8 mouse cellular contexts compared by ENCODE assay signal in genomic region chr5:3491084-3491483, GRCm38 (mm10). TPM values are rescaled to one million over a fixed set of nuclear protein-coding genes. Genes with fewer than 3 reads are reported as not detected.
DNase-seq lines count a peak whose midpoint lies in the region; ATAC-seq and TF ChIP-seq lines count a peak whose summit lies in the region.

No protein-coding gene starts in this region.

- no peaks in the 10 kb centered on the region for H3K27me3 ChIP-seq in lung, embryonic 15.5 days
- no peaks in the 10 kb centered on the region for H3K27me3 ChIP-seq in forebrain, postnatal 0 days (ENCODE audit: insufficient read depth, low read length)

- TF ChIP-seq CTCF in forebrain, postnatal 0 days (IDR thresholded peaks at IDR 0.05; ENCODE audit: low read depth): no peak

- peak overlapping the region; percentile 53 for H3K27ac ChIP-seq in lung, embryonic 15.5 days
- no peak overlapping the region for H3K27ac ChIP-seq in forebrain, postnatal 0 days (ENCODE audit: low read depth, low read length)

- H3K4me3 ChIP-seq in lung, embryonic 15.5 days: no peak overlapping the region
- no peak overlapping the region for H3K4me3 ChIP-seq in forebrain, postnatal 0 days (ENCODE audit: low read depth, low read length)

- peak; percentile 97 for DNase-seq in adipocyte (ENCODE audit: low spot score)
- DNase-seq in embryo, embryonic 9.5 days (ENCODE audit: extremely low spot score): peak; percentile 20
- peak; percentile 76 for DNase-seq in kidney, adult 11 months
- DNase-seq in Muller cell, postnatal 12 days (ENCODE audit: inconsistent ontology term): no peak
- DNase-seq in cerebellum, adult 9-11 months: no peak
- DNase-seq in forebrain, postnatal 0 days: no peak
- DNase-seq in layer of hippocampus, adult 9-11 months: no peak

- H3K4me2 ChIP-seq in lung, embryonic 15.5 days: no peak overlapping the region
- H3K4me2 ChIP-seq in forebrain, postnatal 0 days (ENCODE audit: low read depth): no peak overlapping the region

- peak; percentile 72; the same call in 1 of the 2 replicates for ATAC-seq in lung, embryonic 15.5 days (ENCODE audit: borderline replicate concordance, extremely low read depth, low FRiP score, low TSS enrichment)
- no peak for ATAC-seq in forebrain, postnatal 0 days

- H3K4me1 ChIP-seq in lung, embryonic 15.5 days: peaks cover 28% of the 10 kb centered on the region
- H3K4me1 ChIP-seq in forebrain, postnatal 0 days (ENCODE audit: insufficient read depth): no peaks in the 10 kb centered on the region

- no peak overlapping the region for H3K9ac ChIP-seq in lung, embryonic 15.5 days
- H3K9ac ChIP-seq in forebrain, postnatal 0 days: no peak overlapping the region

- 37% methylated on average over 9 of the region's 9 CpGs for WGBS in lung, embryonic 15.5 days
- 85% methylated on average over 9 of the region's 9 CpGs for WGBS in forebrain, postnatal 0 days

- no peaks in the 10 kb centered on the region for H3K36me3 ChIP-seq in lung, embryonic 15.5 days
- no peaks in the 10 kb centered on the region for H3K36me3 ChIP-seq in forebrain, postnatal 0 days (ENCODE audit: insufficient read depth)

- H3K9me3 ChIP-seq in lung, embryonic 15.5 days: no peaks in the 10 kb centered on the region
- H3K9me3 ChIP-seq in forebrain, postnatal 0 days (ENCODE audit: low read length): no peaks in the 10 kb centered on the region

RNA-seq across cellular contexts. Expression of gene Fam133b, which starts 52.5 kb away (rescaled TPM):
- 26.7 and 27.5 TPM in 2 replicates for polyA plus RNA-seq in lung, embryonic 15.5 days (2015; fragmentation: Nextera tagmentation; extraction: Ambion mirVana)
- 36.5 and 41.5 TPM in 2 replicates for total RNA-seq in forebrain, postnatal 0 days (2014; rRNA removed)
- polyA plus RNA-seq in forebrain, postnatal 0 days (2015; fragmentation: Nextera tagmentation; extraction: Ambion mirVana): 21.9 and 22.9 TPM in 2 replicates

Comparison
In these comparisons a context has a peak if more than half of its experiments do, and no peak if none do; other contexts are left out.
1. DNase-seq: peak in adipocyte (single experiment), embryo, embryonic 9.5 days (single experiment) and kidney, adult 11 months (single experiment); none in Muller cell, postnatal 12 days (single experiment), cerebellum, adult 9-11 months (single experiment), forebrain, postnatal 0 days (single experiment) and layer of hippocampus, adult 9-11 months (single experiment).